Mouse (Mus musculus): Measurements from ENCODE around the gene 3110082J24Rik.

The 3110082J24Rik gene

DNA sequence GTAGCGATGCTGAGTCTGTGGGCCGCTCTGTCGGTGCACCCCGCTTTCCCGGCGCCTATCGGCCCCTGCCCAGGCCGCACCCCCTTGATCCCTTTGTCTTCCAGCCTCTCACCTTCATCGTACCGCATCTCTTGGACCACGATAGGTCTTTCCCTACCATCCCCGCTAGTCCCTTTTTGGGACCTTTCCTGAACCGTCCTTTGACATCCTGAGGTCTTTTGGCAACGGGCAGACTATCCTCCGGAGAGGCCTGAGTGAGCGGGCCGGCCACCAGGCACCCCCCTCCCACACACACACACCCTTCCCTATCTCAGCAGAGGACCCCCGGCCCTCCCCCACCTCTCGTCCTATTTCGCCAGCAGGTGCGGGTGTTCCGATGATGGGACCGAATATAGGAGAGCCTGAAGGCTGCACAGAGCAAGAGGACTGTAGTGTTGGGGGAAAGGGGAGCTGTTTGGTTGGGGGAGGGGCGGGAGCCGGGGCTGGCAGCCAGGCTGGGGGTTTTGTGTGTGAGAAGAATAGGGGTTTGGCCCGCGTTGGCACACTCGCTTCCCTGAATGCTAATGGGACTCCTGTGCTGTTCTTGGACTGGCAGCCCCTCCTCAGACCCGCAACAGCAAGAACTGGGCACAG lies at the start of gene 3110082J24Rik:
TSS of gene 3110082J24Rik (minus strand) at position 419 of the 633 bp plus-strand sequence.
- no peak for DNase-seq (ENCODE audit: low spot score in 2 of 2)

DNA sequence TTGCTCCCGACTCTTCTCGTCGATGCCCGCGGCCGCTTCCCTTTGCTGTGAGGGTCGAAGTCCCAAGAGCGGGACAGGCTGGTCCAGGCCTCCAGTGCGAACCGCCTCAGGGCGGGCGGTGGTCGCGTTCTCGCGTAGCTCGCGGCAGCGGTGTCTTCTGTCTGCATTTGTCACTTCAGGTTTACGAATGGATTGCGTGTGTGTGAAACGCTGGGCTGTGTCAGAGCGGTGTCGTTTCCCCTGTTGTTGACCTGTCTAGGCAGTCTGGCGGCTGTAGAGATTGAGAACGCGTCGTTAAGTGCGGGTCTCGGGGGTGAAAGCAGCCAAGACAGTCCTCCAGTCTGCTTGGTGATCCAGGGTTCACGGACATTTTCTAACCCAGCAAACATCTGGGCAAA lies 49.5 kb upstream of the 3110082J24Rik start:
- no peak for DNase-seq (ENCODE audit: low spot score in 2 of 2)

DNA sequence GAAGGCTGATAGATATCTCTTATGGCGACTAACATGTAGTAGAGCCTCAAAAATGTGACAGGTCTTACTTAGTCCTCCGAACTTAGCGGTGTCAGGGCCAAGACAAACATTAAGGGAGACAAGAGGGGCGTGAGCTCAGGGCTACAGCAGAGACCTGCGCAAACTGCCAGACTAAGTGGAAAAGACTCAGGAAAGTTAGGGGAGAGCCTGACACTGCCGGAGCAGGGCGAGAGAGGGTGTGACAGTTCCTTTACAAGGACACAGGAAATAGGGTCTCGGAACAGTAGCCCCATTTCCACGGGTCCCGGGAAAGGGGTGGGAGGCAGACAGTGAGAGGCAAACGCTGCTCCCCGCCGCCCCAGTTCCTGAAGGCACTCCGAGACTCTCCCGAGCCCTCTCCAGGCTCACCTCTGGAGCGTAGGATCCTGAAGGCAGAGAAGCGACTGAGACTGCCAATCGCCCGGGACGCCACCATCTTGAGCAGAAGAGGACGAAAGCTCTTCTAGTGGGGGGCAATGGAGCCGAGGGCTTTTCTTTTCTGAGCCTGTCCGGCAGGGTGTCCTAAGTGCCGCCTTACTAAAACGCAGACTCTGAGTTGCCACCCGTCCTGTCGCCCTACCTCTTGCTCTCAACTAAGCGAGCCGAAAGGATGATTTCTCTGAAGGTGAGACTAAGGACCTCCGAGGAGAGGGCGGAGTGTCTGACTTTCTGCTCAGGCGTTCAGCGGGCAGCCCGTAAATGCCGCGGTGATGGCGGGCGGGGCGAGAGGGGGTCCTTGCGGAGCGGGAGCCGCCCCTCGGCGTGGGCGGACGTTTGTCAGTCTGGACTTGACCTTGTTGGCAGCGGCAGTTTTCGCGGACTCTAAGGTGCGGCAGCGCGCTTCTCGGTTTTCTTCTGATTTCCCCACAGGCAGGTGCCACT lies 48.8 kb upstream of the 3110082J24Rik start, which contains the start of the genes Hadha and Hadhb:
TSS of gene Hadha (minus strand) at position 689 of the 921 bp plus-strand sequence.
TSS of gene Hadhb (plus strand) at position 775 of the 921 bp plus-strand sequence.
- DNase-seq (ENCODE audit: low spot score in 2 of 2): peak; percentile 93 to 95

- no peak for DNase-seq (ENCODE audit: low spot score in 2 of 2)
Measured at GRCm38 (mm10) chr5:30154013-30154412, 48.1 kb upstream of the 3110082J24Rik start.

DNA sequence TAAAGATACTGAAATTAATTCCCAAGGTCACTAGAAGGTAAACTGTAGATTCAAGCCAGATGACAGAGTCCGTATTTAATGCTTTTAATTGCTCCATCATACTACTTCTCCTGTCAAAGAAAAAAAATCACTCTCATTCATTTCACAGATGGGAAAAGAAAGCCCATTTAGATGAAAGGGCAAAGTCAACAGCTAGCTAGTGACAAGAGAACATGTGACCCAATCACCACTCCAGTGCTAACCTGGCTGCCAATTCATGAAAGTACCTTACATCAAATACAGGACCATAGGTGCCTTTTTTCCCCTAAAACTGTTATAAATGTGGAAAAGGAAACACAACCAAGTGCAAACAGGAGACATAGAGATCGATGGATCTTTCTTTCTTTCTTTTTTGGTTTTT lies 47.3 kb upstream of the 3110082J24Rik start:
- DNase-seq (ENCODE audit: low spot score in 2 of 2): no peak

- DNase-seq (ENCODE audit: low spot score in 2 of 2): no peak
Measured at GRCm38 (mm10) chr5:30152413-30152812, 46.5 kb upstream of the 3110082J24Rik start.

- peak in 1 of 2 experiments; percentile 41 for DNase-seq (ENCODE audit: low spot score in 2 of 2)
Measured at GRCm38 (mm10) chr5:30152007-30152406, 46.1 kb upstream of the 3110082J24Rik start.

GRCm38 (mm10) chr5:30148133-30148920 lies 42.4 kb upstream of the 3110082J24Rik start:
- no peak for DNase-seq (ENCODE audit: low spot score in 2 of 2)

GRCm38 (mm10) chr5:30146526-30146925 lies 40.6 kb upstream of the 3110082J24Rik start:
- DNase-seq (ENCODE audit: low spot score in 2 of 2): no peak

GRCm38 (mm10) chr5:30138193-30138592 lies 32.3 kb upstream of the 3110082J24Rik start:
- no peak for DNase-seq (ENCODE audit: low spot score in 2 of 2)

DNA sequence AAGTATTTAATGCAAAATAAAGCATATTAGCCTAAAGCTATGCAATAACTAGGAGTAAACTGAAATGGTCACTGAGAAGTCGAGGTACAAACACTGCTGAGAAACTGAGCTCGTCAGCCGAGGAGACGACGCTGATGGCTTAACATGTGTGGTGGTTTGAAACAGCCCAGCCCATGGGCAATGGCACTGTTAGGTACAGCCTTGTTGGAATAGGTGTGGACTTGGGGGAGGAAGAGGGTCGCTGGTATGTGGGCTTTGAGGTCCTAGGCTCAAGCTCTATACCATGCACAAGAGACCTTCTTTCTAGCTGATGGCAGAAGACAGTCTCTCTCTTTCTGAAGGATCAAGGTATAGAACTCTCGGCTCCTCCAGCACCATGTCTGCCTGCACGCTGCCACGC lies 31.4 kb upstream of the 3110082J24Rik start:
- no peak for DNase-seq (ENCODE audit: low spot score in 2 of 2)

- DNase-seq (ENCODE audit: low spot score in 2 of 2): no peak
Measured at GRCm38 (mm10) chr5:30135711-30136231, 29.9 kb upstream of the 3110082J24Rik start.

GRCm38 (mm10) chr5:30132173-30132572 lies 26.3 kb upstream of the 3110082J24Rik start:
- no peak for DNase-seq (ENCODE audit: low spot score in 2 of 2)

DNA sequence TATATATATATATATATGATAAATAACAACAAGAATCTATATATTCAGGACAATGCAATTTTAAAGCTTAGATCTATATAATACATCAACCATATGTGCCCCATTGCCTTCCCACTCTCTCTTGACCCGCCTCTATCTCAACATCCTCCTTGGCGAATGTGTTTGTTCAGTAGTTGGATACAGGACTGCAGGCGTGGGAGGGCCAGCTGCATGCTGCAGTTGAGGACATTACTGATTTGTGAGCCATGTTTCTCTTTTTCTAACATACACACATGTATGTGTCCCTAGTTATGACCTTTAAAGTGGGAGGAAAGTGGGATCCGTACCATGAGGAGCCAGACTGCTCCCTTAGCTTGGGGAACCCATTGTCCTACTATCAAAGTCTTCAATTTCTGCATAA lies 25.4 kb upstream of the 3110082J24Rik start:
- no peak for DNase-seq (ENCODE audit: low spot score in 2 of 2)

DNA sequence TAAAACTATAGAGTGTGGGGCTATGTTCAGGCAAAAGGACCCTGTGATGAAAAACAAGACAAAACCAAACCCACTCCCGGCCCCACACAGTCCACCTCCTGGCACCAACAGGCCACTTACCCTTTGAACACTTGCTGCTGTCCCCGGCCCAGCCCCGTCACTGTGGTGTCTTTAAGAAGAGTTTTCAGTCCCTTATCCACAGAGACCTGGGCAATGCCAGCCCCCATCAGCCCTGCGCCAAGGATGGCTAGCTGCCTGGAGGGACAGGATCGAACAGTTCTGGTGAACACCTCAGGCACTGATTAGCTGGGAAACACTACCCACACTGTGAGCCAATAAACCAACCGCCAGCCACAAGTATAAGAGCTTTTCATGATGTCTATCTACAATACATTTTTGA lies 22.8 kb upstream of the 3110082J24Rik start:
- no peak for DNase-seq (ENCODE audit: low spot score in 2 of 2)

DNA sequence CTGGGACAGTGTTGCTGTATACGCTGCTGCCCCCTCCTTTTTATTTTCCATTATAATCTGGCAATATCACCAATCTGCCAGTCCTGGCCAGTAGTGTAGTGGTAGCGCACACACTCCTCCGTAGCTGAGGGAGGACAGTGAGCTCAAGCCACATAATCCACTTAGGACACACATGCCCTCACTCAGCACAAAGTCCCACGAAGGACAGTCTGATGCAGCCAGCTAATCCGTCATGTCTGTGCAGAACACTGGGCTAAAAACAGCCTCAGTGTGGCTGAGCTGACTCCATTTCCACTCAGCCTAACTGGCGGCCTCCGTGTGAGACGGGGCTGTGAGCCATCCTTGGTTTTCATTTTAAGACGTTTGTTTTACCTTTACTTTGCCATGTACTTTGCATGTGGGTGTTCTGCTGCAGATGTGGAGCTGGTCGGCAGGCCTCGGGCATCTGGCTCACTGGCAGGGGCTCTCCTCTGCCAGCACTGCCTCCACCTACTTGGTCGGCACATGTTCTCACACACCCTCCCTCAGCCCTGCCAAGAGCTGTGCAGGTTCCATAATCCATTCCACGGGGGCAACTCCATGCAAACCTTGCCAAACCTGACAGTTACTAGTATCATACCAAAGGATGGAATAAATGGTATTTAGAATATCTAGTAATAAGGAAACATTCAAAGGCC lies 22.2 kb upstream of the 3110082J24Rik start:
- DNase-seq (ENCODE audit: low spot score in 2 of 2): no peak

GRCm38 (mm10) chr5:30126756-30127155 lies 20.9 kb upstream of the 3110082J24Rik start:
- no peak for DNase-seq (ENCODE audit: low spot score in 2 of 2)

- DNase-seq (ENCODE audit: low spot score in 2 of 2): no peak
Measured at GRCm38 (mm10) chr5:30125587-30125986, 19.7 kb upstream of the 3110082J24Rik start.

DNA sequence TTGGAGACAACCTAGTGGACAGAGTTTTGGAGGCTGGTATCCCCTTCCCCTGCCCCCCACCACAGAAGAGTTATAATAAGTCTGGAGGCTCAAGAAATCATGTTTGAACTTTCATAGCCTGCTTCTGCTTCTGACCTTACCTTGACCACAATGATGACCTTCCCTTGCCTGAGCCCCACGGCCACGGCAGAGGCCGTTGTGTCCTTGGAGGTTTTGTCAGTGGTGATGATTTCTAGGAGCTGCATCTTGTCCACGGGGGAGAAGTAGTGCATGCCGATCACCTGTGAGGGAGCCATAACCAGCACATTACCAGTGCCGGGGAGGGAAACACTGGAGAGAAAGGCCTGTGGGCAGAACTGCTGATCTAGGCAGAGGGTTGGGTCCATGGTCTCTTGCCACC lies 16.6 kb upstream of the 3110082J24Rik start:
- DNase-seq (ENCODE audit: low spot score in 2 of 2): no peak

GRCm38 (mm10) chr5:30120106-30120505 lies 14.2 kb upstream of the 3110082J24Rik start:
- no peak for DNase-seq (ENCODE audit: low spot score in 2 of 2)

DNA sequence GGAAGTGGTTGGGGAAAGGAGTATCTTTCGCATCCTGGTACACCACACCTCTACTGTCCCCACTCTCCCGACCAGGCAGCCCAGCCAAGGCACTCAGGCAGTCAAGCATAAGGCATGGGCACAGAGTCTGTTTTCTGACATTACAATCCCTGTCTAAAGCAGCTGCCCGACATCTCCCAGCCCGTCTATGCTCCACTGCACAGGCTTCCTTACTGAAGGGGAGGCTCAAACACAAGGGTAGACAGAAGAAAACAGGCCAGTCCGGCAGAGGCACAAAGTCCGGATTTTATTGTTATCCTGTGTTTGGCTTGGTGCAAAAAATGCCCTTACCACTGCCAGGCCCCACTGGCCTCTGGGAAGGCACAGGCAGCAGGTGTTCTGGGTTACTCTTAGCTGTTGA lies 13.3 kb upstream of the 3110082J24Rik start:
- no peak for DNase-seq (ENCODE audit: low spot score in 2 of 2)
